Mouse (Mus musculus): ENCODE data around the gene Shld2. TPM values are rescaled to one million over a fixed set of nuclear protein-coding genes. Genes with fewer than 3 reads are reported as not detected.

The Shld2 gene
- polyA plus RNA-seq, 1 experiment from 2014 or later, result 10.1 TPM

DNA sequence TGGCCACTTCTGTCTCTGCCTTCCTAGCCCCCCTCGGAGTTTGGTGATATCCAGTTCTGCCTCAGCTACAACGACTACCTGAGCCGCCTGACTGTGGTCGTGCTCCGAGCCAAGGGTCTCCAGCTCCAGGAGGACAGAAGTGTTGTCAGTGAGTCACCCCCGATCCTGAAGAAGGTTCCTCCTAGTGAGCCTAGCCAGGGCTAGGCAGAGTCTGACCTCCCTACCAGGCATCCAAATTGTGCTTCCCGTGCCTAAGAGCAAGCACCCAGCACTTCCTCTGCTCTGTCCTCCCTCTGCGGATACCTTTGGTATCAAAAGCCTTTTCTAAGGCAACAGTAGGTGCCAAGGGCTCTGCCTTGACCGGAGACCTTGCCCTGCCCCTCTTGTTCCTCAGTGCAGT, 84.3 kb downstream of the Shld2 start:
- H3K36me3 ChIP-seq (ENCODE audit: control insufficient read depth, insufficient read depth, low read length), result no peaks in the 10 kb centered on the region
- H3K4me2 ChIP-seq (replicated peaks; ENCODE audit: low read depth, low read length), result no peak overlapping the region
- H3K4me3 ChIP-seq (ENCODE audit: low read length), result no peak overlapping the region
- H3K9ac ChIP-seq (ENCODE audit: low read depth, low read length), result no peak overlapping the region
- no peaks in the 10 kb centered on the region for H3K4me1 ChIP-seq (ENCODE audit: control insufficient read depth, insufficient read depth, low read length)
- no peaks in the 10 kb centered on the region for H3K9me3 ChIP-seq (ENCODE audit: control insufficient read depth, low read length)
- WGBS, result 88% methylated on average over 9 of the region's 9 CpGs
- no peak overlapping the region for H3K27ac ChIP-seq (ENCODE audit: low read depth, low read length)
- no peak for ATAC-seq (ENCODE audit: low FRiP score, low TSS enrichment)
- H3K27me3 ChIP-seq (ENCODE audit: control insufficient read depth, insufficient read depth, low read length), result no peaks in the 10 kb centered on the region

DNA sequence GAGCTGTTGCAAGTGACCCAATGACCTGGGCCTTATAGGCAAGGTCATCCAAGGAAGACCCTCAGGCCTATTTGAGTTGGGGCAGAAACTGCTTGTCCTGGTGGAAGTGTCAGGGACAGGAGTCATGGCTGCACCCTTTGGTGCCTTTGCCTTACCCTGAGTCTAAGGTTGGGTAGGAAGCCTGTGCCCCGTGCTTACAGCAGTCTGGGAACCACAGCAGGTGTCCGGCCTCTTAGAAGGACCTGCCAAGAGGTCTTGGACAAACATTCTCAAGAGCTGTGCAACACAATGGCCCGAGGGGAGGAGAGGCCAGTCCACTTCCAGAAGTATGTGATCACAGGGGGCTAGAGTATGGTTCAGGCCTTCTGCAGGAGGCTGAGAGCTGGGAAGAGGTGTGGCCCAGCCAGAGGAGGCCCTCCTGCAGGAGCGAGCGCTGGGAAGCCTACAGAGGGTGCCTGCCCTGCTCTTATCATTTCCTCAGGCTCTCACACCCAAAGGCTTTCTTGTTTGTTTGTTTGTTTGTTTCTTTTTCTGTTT, 86.9 kb downstream of the Shld2 start:
- Histone ChIP-seq H3K36me3 (ENCODE audit: control insufficient read depth, insufficient read depth, low read length) (no peaks in the 10 kb centered on the region), H3K27ac (ENCODE audit: low read depth, low read length) (no peak overlapping the region), H3K27me3 (ENCODE audit: control insufficient read depth, insufficient read depth, low read length) (peaks cover 18% of the 10 kb centered on the region; the same call in 1 of the 2 replicates), H3K4me2 (replicated peaks; ENCODE audit: low read depth, low read length) (no peak overlapping the region), H3K9ac (ENCODE audit: low read depth, low read length) (no peak overlapping the region), H3K4me3 (ENCODE audit: low read length) (no peak overlapping the region), H3K9me3 (ENCODE audit: control insufficient read depth, low read length) (no peaks in the 10 kb centered on the region), H3K4me1 (ENCODE audit: control insufficient read depth, insufficient read depth, low read length) (no peaks in the 10 kb centered on the region)
- WGBS, result 71% methylated on average over 5 of the region's 5 CpGs
- no peak for ATAC-seq (ENCODE audit: low FRiP score, low TSS enrichment)

DNA sequence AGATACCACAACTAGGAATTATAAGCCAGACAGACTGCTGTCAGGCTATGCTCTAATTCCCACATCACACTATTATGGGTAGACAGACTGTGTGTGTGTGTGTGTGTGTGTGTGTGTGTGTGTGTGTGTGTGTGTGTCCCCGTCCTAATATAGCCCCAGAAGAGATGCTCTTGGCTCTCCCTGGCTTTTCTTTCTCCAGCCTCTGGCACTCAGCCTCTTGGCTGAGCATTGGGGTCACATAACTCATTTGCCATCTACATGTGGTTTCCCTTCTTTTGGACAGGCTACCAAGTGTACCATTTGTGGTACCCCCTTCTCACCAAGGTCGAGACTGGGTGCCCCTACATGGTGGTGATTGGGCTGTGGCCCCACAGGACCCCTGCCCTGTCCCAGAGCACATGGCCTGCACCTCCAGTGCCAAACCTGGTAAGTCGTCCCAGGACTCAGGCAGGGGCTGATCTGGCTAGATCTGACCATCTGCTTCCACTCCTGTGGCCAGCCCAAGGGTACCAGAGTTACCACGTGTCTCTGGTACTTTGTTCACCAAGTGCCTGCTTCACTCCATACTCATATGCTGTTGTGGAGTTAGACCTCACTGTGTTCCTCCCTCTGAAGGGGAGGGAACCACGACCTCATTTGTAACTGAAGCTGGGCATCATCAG, 88.7 kb downstream of the Shld2 start:
- Histone ChIP-seq H3K9me3 (ENCODE audit: control insufficient read depth, low read length) (no peaks in the 10 kb centered on the region), H3K27me3 (ENCODE audit: control insufficient read depth, insufficient read depth, low read length) (peaks cover 25% of the 10 kb centered on the region; the same call in 1 of the 2 replicates), H3K36me3 (ENCODE audit: control insufficient read depth, insufficient read depth, low read length) (no peaks in the 10 kb centered on the region), H3K4me1 (ENCODE audit: control insufficient read depth, insufficient read depth, low read length) (no peaks in the 10 kb centered on the region), H3K4me3 (ENCODE audit: low read length) (no peak overlapping the region), H3K9ac (ENCODE audit: low read depth, low read length) (no peak overlapping the region), H3K27ac (ENCODE audit: low read depth, low read length) (no peak overlapping the region), H3K4me2 (replicated peaks; ENCODE audit: low read depth, low read length) (no peak overlapping the region)
- WGBS, result 78% methylated on average over 5 of the region's 5 CpGs
- ATAC-seq (ENCODE audit: low FRiP score, low TSS enrichment), result no peak

DNA sequence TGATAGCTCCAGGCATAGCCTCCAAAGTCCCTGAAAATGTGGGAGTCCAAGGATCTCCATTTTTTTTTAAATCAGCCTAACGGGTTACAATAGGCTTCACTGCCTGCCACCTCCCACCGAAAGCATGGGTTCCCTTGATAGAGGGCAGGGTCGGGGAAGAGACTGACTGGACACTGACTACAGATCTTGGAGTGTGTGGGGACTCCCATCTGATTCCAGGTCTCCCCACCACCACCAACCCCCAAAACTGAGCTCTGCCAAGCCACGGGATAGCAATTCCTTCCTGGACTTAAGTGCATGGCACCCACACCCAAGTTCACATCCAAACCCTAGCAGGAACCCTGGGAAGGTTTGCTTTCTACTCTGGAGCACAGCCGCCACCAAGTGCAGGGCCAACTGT, 89.9 kb downstream of the Shld2 start:
- no peaks in the 10 kb centered on the region for H3K9me3 ChIP-seq (ENCODE audit: control insufficient read depth, low read length)
- H3K27ac ChIP-seq (ENCODE audit: low read depth, low read length), result no peak overlapping the region
- no peaks in the 10 kb centered on the region for H3K36me3 ChIP-seq (ENCODE audit: control insufficient read depth, insufficient read depth, low read length)
- H3K9ac ChIP-seq (ENCODE audit: low read depth, low read length), result no peak overlapping the region
- no peak for ATAC-seq (ENCODE audit: low FRiP score, low TSS enrichment)
- 70% methylated on average over 5 of the region's 5 CpGs for WGBS
- no peaks in the 10 kb centered on the region for H3K4me1 ChIP-seq (ENCODE audit: control insufficient read depth, insufficient read depth, low read length)
- no peak overlapping the region for H3K4me2 ChIP-seq (replicated peaks; ENCODE audit: low read depth, low read length)
- no peak overlapping the region for H3K4me3 ChIP-seq (ENCODE audit: low read length)
- peaks cover 25% of the 10 kb centered on the region; the same call in 1 of the 2 replicates for H3K27me3 ChIP-seq (ENCODE audit: control insufficient read depth, insufficient read depth, low read length)

DNA sequence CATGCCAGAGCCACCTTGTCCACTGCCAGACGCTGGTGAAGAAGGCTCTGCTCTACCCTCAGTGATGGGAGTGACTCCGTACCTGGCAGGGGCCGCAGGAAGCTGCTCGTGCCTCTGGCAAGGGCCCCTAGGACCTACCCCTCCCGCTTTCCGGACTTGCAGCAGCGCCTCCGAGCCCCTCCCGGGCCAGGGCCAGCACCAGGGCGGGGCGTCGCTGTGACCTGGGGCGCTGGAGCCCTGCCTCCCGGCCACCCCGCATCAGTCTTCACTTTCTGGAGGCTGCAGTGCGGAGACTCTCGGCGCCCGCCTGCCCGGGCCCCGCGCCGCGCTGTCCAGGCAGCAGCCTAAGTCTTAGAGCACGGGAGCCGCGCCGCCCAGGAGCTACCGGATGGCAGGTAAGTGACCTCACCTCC, 90.5 kb downstream of the Shld2 start:
- Histone ChIP-seq H3K36me3 (ENCODE audit: control insufficient read depth, insufficient read depth, low read length) (no peaks in the 10 kb centered on the region), H3K27me3 (ENCODE audit: control insufficient read depth, insufficient read depth, low read length) (peaks cover 25% of the 10 kb centered on the region; the same call in 1 of the 2 replicates), H3K4me2 (replicated peaks; ENCODE audit: low read depth, low read length) (peak overlapping the region; percentile 57), H3K9ac (ENCODE audit: low read depth, low read length) (peak overlapping the region; percentile 44), H3K4me1 (ENCODE audit: control insufficient read depth, insufficient read depth, low read length) (0 out of 2 replicates have a peak, but pooled peaks cover under 1% of the 10 kb centered on the region), H3K4me3 (ENCODE audit: low read length) (peak overlapping the region; percentile 30), H3K9me3 (ENCODE audit: control insufficient read depth, low read length) (no peaks in the 10 kb centered on the region), H3K27ac (ENCODE audit: low read depth, low read length) (no peak overlapping the region)
- 2% methylated on average over 28 of the region's 29 CpGs for WGBS
- peak; percentile 14; the same call in 1 of the 2 replicates for ATAC-seq (ENCODE audit: low FRiP score, low TSS enrichment)

DNA sequence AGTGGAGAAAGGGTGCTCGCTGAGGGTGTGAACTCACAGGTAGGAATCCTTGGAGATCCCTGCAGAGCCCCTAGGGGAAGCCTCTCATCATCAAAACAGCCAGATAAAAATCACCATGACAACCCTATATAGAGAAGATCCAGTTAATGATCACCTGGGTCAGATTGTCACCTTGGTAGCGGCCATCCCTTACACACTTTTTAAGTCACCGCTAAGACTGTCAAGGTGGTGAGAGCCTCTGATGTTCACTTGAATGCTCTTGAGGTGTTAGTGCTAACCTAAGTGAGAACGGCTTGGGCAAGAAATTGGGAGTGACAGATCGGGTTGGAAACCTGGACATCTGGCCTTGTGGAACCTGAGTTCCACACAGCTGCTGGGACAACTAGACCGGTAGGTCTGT, 91.0 kb downstream of the Shld2 start, which contains the start of gene Syt15:
Gene Syt15 (plus strand): TSS at position 301 of the 400 bp plus-strand sequence.
- WGBS, result 52% methylated on average over 6 of the region's 6 CpGs
- no peak within 1 kb of the TSS for H3K27ac ChIP-seq (ENCODE audit: low read depth, low read length)
- 0 out of 2 replicates have a peak, but pooled peaks cover 5% of the 10 kb centered on the region for H3K4me1 ChIP-seq (ENCODE audit: control insufficient read depth, insufficient read depth, low read length)
- H3K36me3 ChIP-seq (ENCODE audit: control insufficient read depth, insufficient read depth, low read length), result no peaks in the 10 kb centered on the region
- peak within 1 kb of the TSS; percentile 57 for H3K4me2 ChIP-seq (replicated peaks; ENCODE audit: low read depth, low read length)
- no peaks in the 10 kb centered on the region for H3K9me3 ChIP-seq (ENCODE audit: control insufficient read depth, low read length)
- peak within 1 kb of the TSS; percentile 30 for H3K4me3 ChIP-seq (ENCODE audit: low read length)
- peak within 1 kb of the TSS; percentile 44 for H3K9ac ChIP-seq (ENCODE audit: low read depth, low read length)
- no peak for ATAC-seq (ENCODE audit: low FRiP score, low TSS enrichment)
- peaks cover 25% of the 10 kb centered on the region; the same call in 1 of the 2 replicates for H3K27me3 ChIP-seq (ENCODE audit: control insufficient read depth, insufficient read depth, low read length)

DNA sequence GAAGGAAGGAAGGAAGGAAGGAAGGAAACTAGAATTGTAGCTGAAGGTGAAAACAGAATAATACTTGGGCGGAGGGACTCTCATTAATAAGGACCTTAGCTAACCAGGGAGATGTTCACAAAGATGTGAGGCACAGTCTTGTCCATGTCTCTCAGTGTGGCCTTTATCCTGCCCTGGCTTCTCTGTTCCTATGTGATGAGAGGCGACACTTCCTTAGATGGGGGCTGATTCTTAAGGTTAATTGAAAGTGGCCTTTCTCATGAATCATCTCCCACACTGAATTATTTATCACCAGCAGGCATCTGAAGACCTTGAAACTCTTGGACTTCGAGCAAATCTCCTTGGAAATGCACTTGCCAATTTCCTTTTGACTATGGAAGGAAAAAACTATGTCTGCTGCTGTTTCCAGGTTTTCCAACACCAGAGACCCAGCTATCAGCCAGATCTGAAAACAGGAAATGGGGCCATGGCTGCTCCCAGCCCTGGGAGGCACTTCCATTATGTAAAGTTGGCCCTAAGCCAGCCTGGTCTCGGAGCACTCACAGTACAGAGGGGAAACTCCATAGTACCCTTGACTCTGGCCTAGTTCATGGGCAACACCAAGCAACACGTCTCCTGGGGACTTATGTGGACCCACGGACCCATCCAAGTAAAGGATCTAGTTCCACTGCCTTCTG, 94.7 kb downstream of the Shld2 start:
- peak; percentile 77; the same call in 1 of the 2 replicates for ATAC-seq (ENCODE audit: low FRiP score, low TSS enrichment)
- Histone ChIP-seq H3K27ac (ENCODE audit: low read depth, low read length) (no peak overlapping the region), H3K4me1 (ENCODE audit: control insufficient read depth, insufficient read depth, low read length) (0 out of 2 replicates have a peak, but pooled peaks cover 5% of the 10 kb centered on the region), H3K9me3 (ENCODE audit: control insufficient read depth, low read length) (no peaks in the 10 kb centered on the region), H3K9ac (ENCODE audit: low read depth, low read length) (no peak overlapping the region), H3K4me2 (replicated peaks; ENCODE audit: low read depth, low read length) (no peak overlapping the region), H3K27me3 (ENCODE audit: control insufficient read depth, insufficient read depth, low read length) (peaks cover 23% of the 10 kb centered on the region; the same call in 1 of the 2 replicates), H3K4me3 (ENCODE audit: low read length) (no peak overlapping the region), H3K36me3 (ENCODE audit: control insufficient read depth, insufficient read depth, low read length) (no peaks in the 10 kb centered on the region)
- WGBS, result 46% methylated on average over 6 of the region's 6 CpGs

DNA sequence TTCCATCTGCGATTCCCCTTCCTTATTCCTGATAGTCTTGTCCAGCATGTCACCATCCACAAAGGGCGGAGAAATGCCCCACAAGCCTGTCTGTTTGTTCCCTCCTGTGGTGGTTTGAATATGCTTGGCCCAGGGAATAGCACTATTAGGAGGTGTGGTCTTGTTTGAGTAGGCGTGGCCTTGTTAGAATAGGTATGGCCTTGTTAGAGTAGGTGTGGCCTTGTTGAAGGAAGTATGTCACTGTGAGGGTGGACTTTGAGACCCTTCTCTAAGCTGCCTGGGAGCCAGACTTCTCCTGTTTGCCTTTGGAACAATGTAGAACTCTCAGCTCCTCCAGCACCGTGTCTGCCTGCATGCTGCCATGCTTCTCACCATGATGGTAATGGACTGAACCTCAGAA, 100.4 kb downstream of the Shld2 start:
- WGBS, result 91% methylated on average over 4 of the region's 4 CpGs

DNA sequence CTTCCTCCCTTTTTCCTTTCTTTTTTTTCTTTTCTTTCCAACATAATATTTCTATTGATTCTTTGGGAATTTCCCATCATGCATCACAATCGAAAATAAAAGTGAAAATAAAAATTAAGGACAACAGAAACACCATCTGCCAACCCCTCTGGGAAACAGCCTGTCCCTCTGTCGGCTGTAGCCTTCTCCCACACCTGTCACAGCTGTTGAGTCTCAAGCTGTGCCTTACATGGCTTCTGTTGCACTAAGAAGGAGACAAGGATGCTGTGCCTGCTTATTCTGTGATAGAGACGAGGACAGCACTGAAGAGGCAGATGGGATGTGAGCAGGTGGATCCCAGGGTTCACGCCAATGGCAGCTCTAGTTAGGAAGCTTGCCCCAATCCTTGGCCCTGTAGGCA, 101.2 kb downstream of the Shld2 start:
- H3K4me3 ChIP-seq (ENCODE audit: low read length), result no peak overlapping the region
- H3K9ac ChIP-seq (ENCODE audit: low read depth, low read length), result no peak overlapping the region
- H3K9me3 ChIP-seq (ENCODE audit: control insufficient read depth, low read length), result no peaks in the 10 kb centered on the region
- no peak overlapping the region for H3K4me2 ChIP-seq (replicated peaks; ENCODE audit: low read depth, low read length)
- no peaks in the 10 kb centered on the region for H3K36me3 ChIP-seq (ENCODE audit: control insufficient read depth, insufficient read depth, low read length)
- ATAC-seq (ENCODE audit: low FRiP score, low TSS enrichment), result no peak
- H3K4me1 ChIP-seq (ENCODE audit: control insufficient read depth, insufficient read depth, low read length), result no peaks in the 10 kb centered on the region
- H3K27ac ChIP-seq (ENCODE audit: low read depth, low read length), result no peak overlapping the region
- 61% methylated on average over 4 of the region's 4 CpGs for WGBS
- H3K27me3 ChIP-seq (ENCODE audit: control insufficient read depth, insufficient read depth, low read length), result no peaks in the 10 kb centered on the region; the same call in 1 of the 2 replicates

More for the DNA sequence above, 100.4 kb downstream of the Shld2 start:
- Histone ChIP-seq H3K4me2 (replicated peaks; ENCODE audit: low read depth, low read length) (no peak overlapping the region), H3K4me3 (ENCODE audit: low read length) (no peak overlapping the region), H3K27me3 (ENCODE audit: control insufficient read depth, insufficient read depth, low read length) (no peaks in the 10 kb centered on the region; the same call in 1 of the 2 replicates), H3K36me3 (ENCODE audit: control insufficient read depth, insufficient read depth, low read length) (no peaks in the 10 kb centered on the region), H3K9ac (ENCODE audit: low read depth, low read length) (no peak overlapping the region), H3K4me1 (ENCODE audit: control insufficient read depth, insufficient read depth, low read length) (0 out of 2 replicates have a peak, but pooled peaks cover 5% of the 10 kb centered on the region), H3K27ac (ENCODE audit: low read depth, low read length) (no peak overlapping the region), H3K9me3 (ENCODE audit: control insufficient read depth, low read length) (no peaks in the 10 kb centered on the region)
- ATAC-seq (ENCODE audit: low FRiP score, low TSS enrichment), result no peak
